Mouse (Mus musculus) stomach, embryonic 15.5 days (tissue): Measurements from ENCODE around the gene Cdc42se2. TPM values are rescaled to one million over a fixed set of nuclear protein-coding genes. Genes with fewer than 3 reads are reported as not detected.

ENCODE experiments used
- ATAC-seq: fragments of 200-750 bp; cut with Nextera tagmentation; 2 replicates; pipeline ENCODE4 v1.8.0; 2017; ENCODE audit warnings: low read depth, moderate number of reproducible peaks, moderate TSS enrichment; ENCODE audit not compliant: insufficient read depth, low FRiP score
- H3K27ac ChIP-seq: fragments of 300-500 bp; sonication (generic); 2 replicates; pipeline ENCODE4 v1.5.1; 2015; ENCODE audit warnings: mild to moderate bottlenecking, inconsistent platforms
- H3K27me3 ChIP-seq: fragments of 300-500 bp; sonication (generic); replicated peaks from 2 replicates; pipeline ENCODE4 v1.6.1; 2015; ENCODE audit warnings: inconsistent platforms
- H3K36me3 ChIP-seq: fragments of 300-500 bp; sonication (generic); 2 replicates; pipeline ENCODE4 v1.6.1; 2015; ENCODE audit warnings: inconsistent platforms
- H3K4me1 ChIP-seq: fragments of 300-500 bp; sonication (generic); 2 replicates; pipeline ENCODE4 v1.6.1; 2015; ENCODE audit warnings: inconsistent platforms
- H3K4me2 ChIP-seq: fragments of 300-500 bp; sonication (generic); 2 replicates; pipeline ENCODE4 v1.6.1; 2015; ENCODE audit warnings: mild to moderate bottlenecking, inconsistent platforms
- H3K4me3 ChIP-seq: fragments of 300-500 bp; sonication (generic); replicated peaks from 2 replicates; pipeline ENCODE4 v1.5.1; 2015; ENCODE audit warnings: inconsistent platforms
- H3K9ac ChIP-seq: fragments of 300-500 bp; sonication (generic); 2 replicates; pipeline ENCODE4 v1.6.1; 2015; ENCODE audit warnings: inconsistent platforms
- H3K9me3 ChIP-seq: fragments of 300-500 bp; sonication (generic); 2 replicates; pipeline ENCODE4 v1.6.1; 2016; ENCODE audit warnings: inconsistent platforms
- WGBS: fragments of 180-500 bp; shearing (Covaris S2); methylation state at CpG from one replicate; pipeline ENCODE4 v1.1.7; 2015; 5-methylcytosine and 5-hydroxymethylcytosine counted together
- polyA plus RNA-seq: library from polyadenylated mRNA; unstranded; fragments of >200 nt; fragmentation: Nextera tagmentation; extraction: Ambion mirVana; gene quantifications from 2 replicates; pipeline ENCODE4 v1.2.1, GENCODE M21; 2015

Cdc42se2 gene
- polyA plus RNA-seq, 1 experiment from 2014 or later: 66.4 TPM

GRCm38 (mm10) chr11:54811054-54811453 is 23.6 kb upstream of the Cdc42se2 start:
- Histone ChIP-seq H3K27me3 (no peaks in the 10 kb centered on the region), H3K9ac (no peak overlapping the region), H3K4me1 (no peaks in the 10 kb centered on the region), H3K4me2 (no peak overlapping the region), H3K36me3 (no peaks in the 10 kb centered on the region), H3K27ac (no peak overlapping the region), H3K4me3 (no peak overlapping the region), H3K9me3 (no peaks in the 10 kb centered on the region)
- 76% methylated on average over 3 of the region's 3 CpGs for WGBS
- ATAC-seq: no peak

- Histone ChIP-seq H3K27ac (no peak overlapping the region), H3K27me3 (no peaks in the 10 kb centered on the region), H3K9me3 (no peaks in the 10 kb centered on the region), H3K36me3 (no peaks in the 10 kb centered on the region), H3K4me1 (no peaks in the 10 kb centered on the region), H3K4me3 (no peak overlapping the region), H3K4me2 (no peak overlapping the region), H3K9ac (no peak overlapping the region)
- WGBS: 78% methylated on average over 5 of the region's 5 CpGs
- ATAC-seq: no peak
Observed at GRCm38 (mm10) chr11:54809582-54809981, 22.1 kb upstream of the Cdc42se2 start.

GRCm38 (mm10) chr11:54808177-54808576 is 20.7 kb upstream of the Cdc42se2 start:
- WGBS: 77% methylated on average over 4 of the region's 4 CpGs
- ATAC-seq: no peak

GRCm38 (mm10) chr11:54807669-54808068 is 20.2 kb upstream of the Cdc42se2 start:
- H3K4me1 ChIP-seq: no peaks in the 10 kb centered on the region
- 77% methylated on average over 9 of the region's 9 CpGs for WGBS
- H3K27ac ChIP-seq: no peak overlapping the region
- no peaks in the 10 kb centered on the region for H3K9me3 ChIP-seq
- no peaks in the 10 kb centered on the region for H3K27me3 ChIP-seq
- ATAC-seq: no peak
- H3K4me2 ChIP-seq: no peak overlapping the region
- no peaks in the 10 kb centered on the region for H3K36me3 ChIP-seq
- no peak overlapping the region for H3K4me3 ChIP-seq
- no peak overlapping the region for H3K9ac ChIP-seq

More at GRCm38 (mm10) chr11:54808177-54808576, 20.7 kb upstream of the Cdc42se2 start:
- Histone ChIP-seq H3K36me3 (no peaks in the 10 kb centered on the region), H3K9ac (no peak overlapping the region), H3K9me3 (no peaks in the 10 kb centered on the region), H3K27ac (no peak overlapping the region), H3K4me2 (no peak overlapping the region), H3K4me3 (no peak overlapping the region), H3K4me1 (no peaks in the 10 kb centered on the region), H3K27me3 (no peaks in the 10 kb centered on the region)

DNA sequence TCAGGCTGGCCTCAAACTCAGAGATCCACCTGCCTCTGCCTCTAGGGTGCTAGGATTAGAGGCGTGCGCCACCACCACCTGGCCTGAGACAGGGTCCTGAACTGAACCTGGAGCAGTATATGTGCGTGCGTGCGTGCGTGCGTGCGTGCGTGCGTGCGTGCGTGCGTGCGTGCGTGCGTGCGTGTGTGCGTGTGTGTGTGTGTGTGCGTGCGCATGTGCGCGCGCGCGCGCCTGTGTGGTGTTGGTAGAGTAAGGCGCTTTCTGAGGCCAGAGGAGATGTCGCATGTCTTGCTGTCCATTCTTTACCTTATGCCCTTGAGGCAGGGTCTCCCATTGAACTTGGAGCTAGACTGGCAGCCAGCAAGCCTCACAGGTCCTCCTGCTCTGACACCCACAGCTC is 19.4 kb upstream of the Cdc42se2 start:
- Histone ChIP-seq H3K4me3 (no peak overlapping the region), H3K9ac (no peak overlapping the region), H3K9me3 (no peaks in the 10 kb centered on the region), H3K4me1 (no peaks in the 10 kb centered on the region), H3K27ac (no peak overlapping the region), H3K27me3 (no peaks in the 10 kb centered on the region), H3K4me2 (no peak overlapping the region), H3K36me3 (no peaks in the 10 kb centered on the region)
- no peak for ATAC-seq
- WGBS: 97% methylated on average over 28 of the region's 28 CpGs

DNA sequence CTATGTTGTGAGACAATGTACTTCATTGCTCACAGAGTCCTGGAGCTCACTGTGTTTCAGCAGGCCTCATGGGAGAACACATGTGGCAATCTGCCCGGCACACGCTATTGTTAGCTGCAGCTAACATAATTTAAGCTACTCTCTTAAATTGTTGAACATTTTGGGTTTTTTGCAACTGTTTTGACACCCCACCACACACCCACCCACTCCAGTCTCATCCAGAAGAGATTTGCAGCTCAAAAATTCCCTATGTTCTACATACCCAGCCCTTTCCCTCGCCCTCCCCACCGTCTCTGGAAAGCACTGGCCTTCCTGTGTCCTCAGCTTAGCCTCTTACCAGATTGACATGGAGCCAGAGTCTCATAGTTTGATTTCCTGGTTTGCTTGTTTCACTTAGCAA is 17.7 kb upstream of the Cdc42se2 start:
- H3K27me3 ChIP-seq: no peaks in the 10 kb centered on the region
- ATAC-seq: no peak
- no peaks in the 10 kb centered on the region for H3K4me1 ChIP-seq
- WGBS: 82% methylated on average over 4 of the region's 4 CpGs
- H3K9ac ChIP-seq: no peak overlapping the region
- H3K36me3 ChIP-seq: no peaks in the 10 kb centered on the region
- no peak overlapping the region for H3K4me2 ChIP-seq
- no peak overlapping the region for H3K27ac ChIP-seq
- no peak overlapping the region for H3K4me3 ChIP-seq
- no peaks in the 10 kb centered on the region for H3K9me3 ChIP-seq

- no peak for ATAC-seq
- 34% methylated on average over 6 of the region's 6 CpGs for WGBS
Observed at GRCm38 (mm10) chr11:54802621-54803020, 15.1 kb upstream of the Cdc42se2 start.

GRCm38 (mm10) chr11:54801791-54802558 is 14.5 kb upstream of the Cdc42se2 start:
- 61% methylated on average over 6 of the region's 6 CpGs for WGBS
- Histone ChIP-seq H3K4me1 (no peaks in the 10 kb centered on the region), H3K27me3 (no peaks in the 10 kb centered on the region), H3K4me3 (no peak overlapping the region), H3K27ac (no peak overlapping the region), H3K4me2 (no peak overlapping the region), H3K36me3 (no peaks in the 10 kb centered on the region), H3K9ac (no peak overlapping the region), H3K9me3 (no peaks in the 10 kb centered on the region)
- no peak for ATAC-seq

More at GRCm38 (mm10) chr11:54802621-54803020, 15.1 kb upstream of the Cdc42se2 start:
- H3K9me3 ChIP-seq: no peaks in the 10 kb centered on the region
- no peaks in the 10 kb centered on the region for H3K36me3 ChIP-seq
- H3K9ac ChIP-seq: no peak overlapping the region
- H3K4me2 ChIP-seq: no peak overlapping the region
- H3K4me3 ChIP-seq: no peak overlapping the region
- no peaks in the 10 kb centered on the region for H3K4me1 ChIP-seq
- H3K27me3 ChIP-seq: no peaks in the 10 kb centered on the region
- no peak overlapping the region for H3K27ac ChIP-seq

DNA sequence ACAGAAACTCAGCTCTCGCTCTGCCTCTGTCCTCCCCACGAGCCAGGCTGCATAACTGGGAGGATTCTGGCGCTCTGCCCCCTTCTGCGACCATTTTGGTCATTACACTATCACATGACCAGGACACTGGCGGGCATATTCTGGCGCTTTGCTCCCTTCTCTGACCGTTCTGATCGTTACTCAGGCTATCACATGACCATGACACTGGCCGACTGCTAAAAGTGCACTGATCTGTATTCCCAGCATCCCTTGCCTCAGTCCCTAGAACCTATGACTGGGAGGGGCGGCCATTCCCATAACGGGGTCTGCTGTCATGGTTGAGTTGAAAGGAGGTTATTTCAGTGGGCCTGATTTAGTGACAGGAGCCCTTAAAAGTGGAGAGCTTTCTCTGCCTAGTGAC is 9.1 kb upstream of the Cdc42se2 start:
- Histone ChIP-seq H3K36me3 (no peaks in the 10 kb centered on the region), H3K4me3 (no peak overlapping the region), H3K27ac (no peak overlapping the region), H3K4me2 (no peak overlapping the region), H3K27me3 (no peaks in the 10 kb centered on the region), H3K4me1 (no peaks in the 10 kb centered on the region), H3K9me3 (no peaks in the 10 kb centered on the region), H3K9ac (no peak overlapping the region)
- ATAC-seq: no peak
- WGBS: 73% methylated on average over 11 of the region's 11 CpGs

DNA sequence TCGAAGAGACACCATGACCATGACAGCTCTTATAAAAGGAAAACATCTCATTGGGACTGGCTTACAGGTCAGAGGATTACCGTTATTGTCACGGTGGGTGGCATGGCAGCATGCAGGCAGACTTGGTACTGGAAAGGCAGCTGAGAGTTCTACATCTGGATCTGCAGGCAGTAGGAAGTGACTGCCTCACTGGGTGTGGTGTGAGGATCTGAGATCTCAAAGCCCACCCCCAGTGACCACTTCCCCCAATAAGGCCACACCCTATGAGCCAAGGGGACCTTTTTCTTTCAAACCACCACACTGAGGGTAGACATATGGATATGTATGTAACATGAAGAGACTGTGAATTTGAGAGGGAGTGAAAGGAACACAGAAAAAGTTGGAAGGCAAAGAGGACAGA is 7.2 kb upstream of the Cdc42se2 start:
- Histone ChIP-seq H3K9ac (no peak overlapping the region), H3K4me2 (no peak overlapping the region), H3K27me3 (no peaks in the 10 kb centered on the region), H3K4me1 (no peaks in the 10 kb centered on the region), H3K27ac (no peak overlapping the region), H3K4me3 (no peak overlapping the region), H3K9me3 (no peaks in the 10 kb centered on the region), H3K36me3 (no peaks in the 10 kb centered on the region)
- 87% methylated on average over 3 of the region's 3 CpGs for WGBS
- no peak for ATAC-seq

DNA sequence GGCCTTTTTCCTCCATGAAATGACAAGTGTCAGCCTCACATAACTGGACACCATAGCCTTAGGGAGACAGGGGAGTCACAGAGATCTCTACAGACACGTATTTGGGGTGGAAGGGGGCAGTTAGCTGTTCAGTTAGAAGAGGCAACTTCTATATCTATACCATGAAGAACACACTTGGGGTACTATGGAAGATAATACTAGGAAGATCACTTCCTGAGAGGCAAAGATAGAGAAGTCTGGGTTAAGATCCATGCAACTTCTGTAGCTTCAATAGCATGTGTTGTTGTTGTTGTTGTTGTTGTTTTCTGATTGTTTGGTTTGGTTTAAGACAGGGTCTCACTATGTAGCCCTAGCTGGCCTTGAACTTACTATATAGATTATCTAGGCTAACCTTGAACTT is 5.7 kb upstream of the Cdc42se2 start:
- H3K9ac ChIP-seq: no peak overlapping the region
- no peak for ATAC-seq
- H3K4me2 ChIP-seq: no peak overlapping the region
- H3K36me3 ChIP-seq: no peaks in the 10 kb centered on the region
- no peaks in the 10 kb centered on the region for H3K27me3 ChIP-seq
- no peaks in the 10 kb centered on the region for H3K9me3 ChIP-seq
- 72% methylated on average over 1 of the region's 1 CpGs for WGBS
- H3K27ac ChIP-seq: no peak overlapping the region
- H3K4me1 ChIP-seq: no peaks in the 10 kb centered on the region
- no peak overlapping the region for H3K4me3 ChIP-seq

- H3K9me3 ChIP-seq: no peaks in the 10 kb centered on the region
- H3K27me3 ChIP-seq: no peaks in the 10 kb centered on the region
- no peak for ATAC-seq
- no peaks in the 10 kb centered on the region for H3K36me3 ChIP-seq
- H3K4me1 ChIP-seq: no peaks in the 10 kb centered on the region
- no peak overlapping the region for H3K4me2 ChIP-seq
- no peak overlapping the region for H3K9ac ChIP-seq
- no peak overlapping the region for H3K4me3 ChIP-seq
- H3K27ac ChIP-seq: no peak overlapping the region
- 98% methylated on average over 4 of the region's 4 CpGs for WGBS
Observed at GRCm38 (mm10) chr11:54791458-54791857, 4.0 kb upstream of the Cdc42se2 start.
